Mouse (Mus musculus): Measurements from ENCODE around the gene Tesc. TPM values are rescaled to one million over a fixed set of nuclear protein-coding genes. Genes with fewer than 3 reads are reported as not detected.

The Tesc gene
- total and polyA plus RNA-seq, 2 experiments from 2014 or later, result 4.7 to 8.2 TPM

DNA sequence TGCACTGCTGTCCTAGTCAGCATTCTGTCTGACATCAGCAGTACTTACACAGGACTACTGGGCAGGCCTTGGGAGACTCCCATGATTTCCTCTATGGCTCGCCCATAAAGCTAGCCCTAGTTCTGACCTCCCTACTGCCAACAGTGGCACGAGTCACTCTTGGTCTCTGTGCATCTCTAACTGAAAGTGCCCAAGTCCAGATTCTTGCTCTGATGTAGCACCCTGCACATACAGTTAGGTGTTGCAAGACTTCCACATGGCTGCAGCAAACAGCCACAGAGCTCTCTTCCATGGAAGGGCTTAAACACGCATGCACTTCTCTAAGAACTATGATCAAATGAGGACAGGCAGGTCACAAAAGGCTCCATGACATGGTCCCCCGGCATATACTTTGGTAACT is 68.3 kb downstream of the Tesc start:
- no peak for TF ChIP-seq CTCF (IDR thresholded peaks at IDR 0.05)
- H3K9ac ChIP-seq (replicated peaks; ENCODE audit: low read length, poor library complexity, severe bottlenecking), result no peak overlapping the region
- 89% methylated on average over 4 of the region's 4 CpGs for WGBS
- DNase-seq (ENCODE audit: low spot score) (no peak), ATAC-seq (ENCODE audit: low FRiP score) (no peak)
- no peak overlapping the region for H3K27ac ChIP-seq (ENCODE audit: low read depth, low read length)
- no peak overlapping the region for H3K4me2 ChIP-seq (ENCODE audit: low read depth, low read length, poor library complexity, severe bottlenecking)
- H3K4me1 ChIP-seq (ENCODE audit: insufficient read depth, low read length), result 0 out of 2 replicates have a peak, but pooled peaks cover 3% of the 10 kb centered on the region
- no peaks in the 10 kb centered on the region for H3K27me3 ChIP-seq (ENCODE audit: insufficient read depth, low read length)
- H3K9me3 ChIP-seq (ENCODE audit: low read length), result no peaks in the 10 kb centered on the region
- no peak overlapping the region for H3K4me3 ChIP-seq (ENCODE audit: low read depth, low read length)
- peaks cover 27% of the 10 kb centered on the region for H3K36me3 ChIP-seq (ENCODE audit: insufficient read depth, low read length)

DNA sequence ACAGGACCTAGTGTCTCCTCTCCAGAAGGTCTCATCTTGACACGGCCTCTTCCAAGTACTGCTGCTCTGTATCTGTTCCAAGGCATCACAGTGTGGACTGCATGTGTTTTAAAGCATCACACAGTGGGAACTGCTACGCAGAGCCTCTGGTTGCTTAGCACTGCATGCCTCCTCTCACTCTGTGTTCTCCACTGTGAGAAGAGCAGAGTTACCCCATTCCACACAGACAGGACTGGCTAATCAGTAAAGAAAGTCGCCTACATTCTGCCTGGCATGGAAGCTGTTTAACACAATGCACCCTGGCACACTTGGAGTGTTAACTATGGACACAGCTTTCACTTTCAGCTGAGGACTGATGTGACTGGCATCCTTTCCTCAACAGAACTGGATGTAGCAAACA is 68.8 kb downstream of the Tesc start:
- ATAC-seq (ENCODE audit: low FRiP score), result no peak
- H3K27ac ChIP-seq (ENCODE audit: low read depth, low read length), result no peak overlapping the region
- no peak for TF ChIP-seq CTCF (IDR thresholded peaks at IDR 0.05)

DNA sequence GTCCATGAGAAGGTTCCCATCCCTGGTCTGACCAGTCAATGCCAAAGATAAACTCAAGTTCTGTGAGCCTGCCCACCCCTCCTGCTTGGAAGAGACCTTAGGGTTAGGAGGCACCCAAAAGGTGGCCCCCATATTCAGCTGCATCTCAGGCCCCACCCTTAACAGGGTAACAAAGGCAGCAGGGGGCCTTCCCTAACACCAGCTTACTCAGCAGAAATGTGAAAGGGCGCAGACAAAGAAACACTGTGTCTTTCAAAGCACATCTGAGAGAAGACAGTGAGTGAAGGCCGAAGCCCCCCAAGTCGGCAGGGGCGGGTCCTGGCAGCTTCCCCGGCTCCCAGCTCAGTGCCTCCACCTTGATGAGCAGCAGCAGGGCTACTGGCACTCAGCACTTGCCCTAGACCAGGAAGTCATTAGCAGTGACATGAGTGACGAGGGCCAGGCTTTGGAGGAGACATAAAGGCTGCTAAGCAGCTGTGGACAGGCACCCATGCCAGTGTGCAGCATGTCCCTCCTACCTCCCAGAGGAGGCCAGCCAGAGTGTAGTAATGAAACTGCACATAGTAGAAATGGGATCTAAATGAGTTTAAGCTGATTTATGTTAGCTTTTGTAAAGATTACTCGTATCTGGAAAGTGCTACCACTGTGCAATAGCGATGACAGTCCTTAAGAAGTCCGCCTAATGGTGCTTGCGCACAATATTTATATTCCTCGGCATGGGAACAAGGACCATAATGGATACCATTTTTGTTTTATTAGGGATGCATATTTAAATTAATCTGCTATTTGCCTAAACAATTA is 71.7 kb downstream of the Tesc start:
- no peaks in the 10 kb centered on the region for H3K27me3 ChIP-seq (ENCODE audit: insufficient read depth, low read length)
- DNase-seq (ENCODE audit: low spot score), result peak; percentile 64
- no peak for TF ChIP-seq CTCF (IDR thresholded peaks at IDR 0.05)
- no peak for ATAC-seq (ENCODE audit: low FRiP score)
- H3K4me3 ChIP-seq (ENCODE audit: low read depth, low read length), result no peak overlapping the region
- 0 out of 2 replicates have a peak, but pooled peaks cover 3% of the 10 kb centered on the region for H3K4me1 ChIP-seq (ENCODE audit: insufficient read depth, low read length)
- no peaks in the 10 kb centered on the region for H3K9me3 ChIP-seq (ENCODE audit: low read length)
- H3K36me3 ChIP-seq (ENCODE audit: insufficient read depth, low read length), result peaks cover 14% of the 10 kb centered on the region
- WGBS, result 79% methylated on average over 11 of the region's 11 CpGs
- no peak overlapping the region for H3K9ac ChIP-seq (replicated peaks; ENCODE audit: low read length, poor library complexity, severe bottlenecking)
- H3K27ac ChIP-seq (ENCODE audit: low read depth, low read length), result no peak overlapping the region
- H3K4me2 ChIP-seq (ENCODE audit: low read depth, low read length, poor library complexity, severe bottlenecking), result no peak overlapping the region

More for the DNA sequence above, 68.8 kb downstream of the Tesc start:
- peaks cover 26% of the 10 kb centered on the region for H3K36me3 ChIP-seq (ENCODE audit: insufficient read depth, low read length)
- H3K4me1 ChIP-seq (ENCODE audit: insufficient read depth, low read length), result 0 out of 2 replicates have a peak, but pooled peaks cover 3% of the 10 kb centered on the region
- no peak overlapping the region for H3K4me2 ChIP-seq (ENCODE audit: low read depth, low read length, poor library complexity, severe bottlenecking)
- 82% methylated on average over 3 of the region's 3 CpGs for WGBS
- no peaks in the 10 kb centered on the region for H3K9me3 ChIP-seq (ENCODE audit: low read length)
- H3K4me3 ChIP-seq (ENCODE audit: low read depth, low read length), result no peak overlapping the region
- H3K9ac ChIP-seq (replicated peaks; ENCODE audit: low read length, poor library complexity, severe bottlenecking), result no peak overlapping the region
- H3K27me3 ChIP-seq (ENCODE audit: insufficient read depth, low read length), result no peaks in the 10 kb centered on the region
- no peak for DNase-seq (ENCODE audit: low spot score)

DNA sequence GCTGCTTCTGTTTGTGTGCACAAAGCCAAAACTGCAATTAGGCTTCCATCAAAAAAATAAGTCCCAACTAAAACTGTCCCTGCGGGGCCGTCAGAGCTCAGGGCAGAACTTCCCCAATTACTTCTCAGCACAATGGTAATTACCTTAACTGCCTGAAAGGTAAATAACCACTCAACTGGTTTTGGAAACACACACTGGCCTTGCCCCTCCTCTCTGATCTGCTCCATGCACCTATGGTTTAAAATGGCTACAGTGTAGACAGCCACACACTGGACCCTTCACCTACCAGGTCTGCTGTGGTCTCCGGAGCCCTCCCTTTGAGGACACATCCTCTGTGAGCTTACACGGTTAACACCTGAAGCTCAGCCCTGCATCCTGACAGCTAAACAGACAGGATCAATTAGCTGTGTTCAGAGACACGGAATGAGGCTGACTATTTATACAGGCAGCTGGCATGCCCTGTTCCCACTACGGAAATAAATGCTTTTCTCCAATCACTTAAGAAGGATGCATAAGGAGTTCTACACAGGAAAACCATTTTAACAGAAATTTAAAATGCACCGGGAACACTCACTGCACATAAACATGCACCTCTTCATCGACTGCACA is 72.4 kb downstream of the Tesc start:
- Histone ChIP-seq H3K27me3 (ENCODE audit: insufficient read depth, low read length) (no peaks in the 10 kb centered on the region), H3K27ac (ENCODE audit: low read depth, low read length) (no peak overlapping the region), H3K4me3 (ENCODE audit: low read depth, low read length) (no peak overlapping the region), H3K9ac (replicated peaks; ENCODE audit: low read length, poor library complexity, severe bottlenecking) (no peak overlapping the region), H3K4me1 (ENCODE audit: insufficient read depth, low read length) (0 out of 2 replicates have a peak, but pooled peaks cover 3% of the 10 kb centered on the region), H3K4me2 (ENCODE audit: low read depth, low read length, poor library complexity, severe bottlenecking) (no peak overlapping the region), H3K9me3 (ENCODE audit: low read length) (no peaks in the 10 kb centered on the region), H3K36me3 (ENCODE audit: insufficient read depth, low read length) (peaks cover 8% of the 10 kb centered on the region)
- WGBS, result 80% methylated on average over 8 of the region's 8 CpGs
- no peak for ATAC-seq (ENCODE audit: low FRiP score)
- DNase-seq (ENCODE audit: low spot score), result no peak
- no peak for TF ChIP-seq CTCF (IDR thresholded peaks at IDR 0.05)

GRCm38 (mm10) chr5:118105536-118105935 is 78.0 kb downstream of the Tesc start:
- Histone ChIP-seq H3K36me3 (ENCODE audit: insufficient read depth, low read length) (peaks cover 17% of the 10 kb centered on the region; the same call in 1 of the 2 replicates), H3K9ac (replicated peaks; ENCODE audit: low read length, poor library complexity, severe bottlenecking) (no peak overlapping the region), H3K4me2 (ENCODE audit: low read depth, low read length, poor library complexity, severe bottlenecking) (no peak overlapping the region), H3K4me1 (ENCODE audit: insufficient read depth, low read length) (peaks cover 10% of the 10 kb centered on the region), H3K27me3 (ENCODE audit: insufficient read depth, low read length) (no peaks in the 10 kb centered on the region), H3K9me3 (ENCODE audit: low read length) (no peaks in the 10 kb centered on the region), H3K4me3 (ENCODE audit: low read depth, low read length) (no peak overlapping the region), H3K27ac (ENCODE audit: low read depth, low read length) (no peak overlapping the region)
- ATAC-seq (ENCODE audit: low FRiP score) (no peak), DNase-seq (ENCODE audit: low spot score) (no peak)
- WGBS, result 90% methylated on average over 8 of the region's 8 CpGs
- TF ChIP-seq CTCF (IDR thresholded peaks at IDR 0.05), result no peak

DNA sequence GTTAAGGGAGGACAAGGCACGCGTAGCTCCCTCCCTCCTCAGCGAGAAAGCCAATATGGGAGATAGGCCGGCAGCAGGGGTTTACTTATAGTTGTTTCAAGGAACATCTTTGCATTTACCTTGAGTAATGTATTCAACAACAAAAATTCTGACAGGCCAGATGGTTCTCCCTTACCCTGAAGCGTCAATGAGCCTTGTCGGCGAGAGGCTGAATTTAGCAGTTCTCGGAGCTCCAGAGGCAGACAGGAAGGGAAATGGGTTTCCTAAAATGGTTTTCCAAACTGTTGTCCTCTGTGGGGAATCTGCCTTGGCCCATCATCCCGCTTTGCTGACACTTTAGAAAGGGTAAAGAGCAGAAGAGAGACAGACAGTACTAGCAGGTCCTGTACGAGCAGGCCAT is 79.1 kb downstream of the Tesc start:
- DNase-seq (ENCODE audit: low spot score), result no peak
- 92% methylated on average over 10 of the region's 10 CpGs for WGBS

More for the DNA sequence above, 79.1 kb downstream of the Tesc start:
- ATAC-seq (ENCODE audit: low FRiP score), result no peak
- H3K36me3 ChIP-seq (ENCODE audit: insufficient read depth, low read length), result peaks cover 25% of the 10 kb centered on the region
- H3K27me3 ChIP-seq (ENCODE audit: insufficient read depth, low read length), result no peaks in the 10 kb centered on the region
- peaks cover 10% of the 10 kb centered on the region for H3K4me1 ChIP-seq (ENCODE audit: insufficient read depth, low read length)
- no peak overlapping the region for H3K27ac ChIP-seq (ENCODE audit: low read depth, low read length)
- no peak overlapping the region for H3K4me3 ChIP-seq (ENCODE audit: low read depth, low read length)
- TF ChIP-seq CTCF (IDR thresholded peaks at IDR 0.05), result no peak
- H3K4me2 ChIP-seq (ENCODE audit: low read depth, low read length, poor library complexity, severe bottlenecking), result no peak overlapping the region
- no peak overlapping the region for H3K9ac ChIP-seq (replicated peaks; ENCODE audit: low read length, poor library complexity, severe bottlenecking)
- H3K9me3 ChIP-seq (ENCODE audit: low read length), result no peaks in the 10 kb centered on the region

All from midbrain, postnatal 0 days (tissue).